Mouse (Mus musculus): ENCODE results near the gene Prex1. TPM values are rescaled to one million over a fixed set of nuclear protein-coding genes. Genes with fewer than 3 reads are reported as not detected.

Gene Prex1
- polyA plus RNA-seq, 1 experiment from 2014 or later: 10.1 TPM

DNA sequence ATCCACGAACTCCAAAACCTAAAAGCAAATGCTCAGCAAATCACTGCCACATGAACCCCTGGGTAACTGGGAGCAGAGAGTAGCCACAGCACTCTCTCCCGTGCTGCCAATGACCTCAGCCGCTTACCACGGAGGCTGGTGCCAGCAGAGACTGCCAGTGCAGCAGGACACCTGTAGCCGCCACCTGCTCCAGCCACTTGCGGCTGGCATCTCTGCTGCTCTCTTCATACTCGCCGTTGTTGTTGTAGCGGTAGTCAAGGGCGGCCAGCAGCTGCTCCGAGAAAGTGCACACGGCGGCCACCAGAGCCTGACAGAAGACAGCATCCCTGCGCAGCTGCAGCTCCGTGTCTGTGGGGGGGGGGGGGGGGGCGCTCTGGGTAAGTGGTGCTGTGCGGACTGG, 138.2 kb downstream of the Prex1 start:
- no peak overlapping the region for H3K4me2 ChIP-seq
- H3K9ac ChIP-seq (ENCODE audit: low read depth, low read length): no peak overlapping the region
- no peak for ATAC-seq (replicated peaks; ENCODE audit: insufficient number of reproducible peaks, low FRiP score, low TSS enrichment)
- WGBS (ENCODE audit: insufficient replicate concordance): 67% methylated on average over 15 of the region's 17 CpGs
- no peak overlapping the region for H3K4me3 ChIP-seq (ENCODE audit: low read depth, low read length)
- no peak overlapping the region for H3K27ac ChIP-seq (ENCODE audit: low read depth, low read length)
- H3K27me3 ChIP-seq (ENCODE audit: control insufficient read depth, insufficient read depth, low read length): no peaks in the 10 kb centered on the region
- no peaks in the 10 kb centered on the region for H3K9me3 ChIP-seq (replicated peaks; ENCODE audit: control insufficient read depth, low read length)
- H3K36me3 ChIP-seq (ENCODE audit: control insufficient read depth, insufficient read depth, low read length): peaks cover 2% of the 10 kb centered on the region; the same call in 1 of the 2 replicates
- H3K4me1 ChIP-seq (ENCODE audit: control insufficient read depth, insufficient read depth, low read length): peaks cover 4% of the 10 kb centered on the region; the same call in 1 of the 2 replicates

DNA sequence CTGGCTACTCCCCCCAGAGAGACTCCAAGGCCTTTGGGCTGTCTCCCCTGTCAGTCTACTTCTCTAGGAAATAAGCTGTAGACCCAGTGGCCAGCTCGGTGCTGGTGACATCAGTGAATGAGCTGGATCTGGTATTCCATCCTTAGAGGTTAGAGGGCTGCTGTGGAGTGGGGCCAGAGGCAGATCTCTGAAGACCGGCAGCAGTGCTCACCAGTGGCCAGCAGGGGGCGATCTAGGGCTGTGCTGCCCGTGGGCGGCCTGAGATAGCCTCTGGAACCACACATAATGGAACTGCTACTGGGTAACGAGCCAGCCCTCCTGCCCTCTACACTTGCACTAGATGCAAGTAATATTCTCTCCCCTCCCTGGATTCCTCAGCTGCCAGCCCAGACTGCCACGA, 138.7 kb downstream of the Prex1 start:
- Histone ChIP-seq H3K4me1 (ENCODE audit: control insufficient read depth, insufficient read depth, low read length) (peaks cover 4% of the 10 kb centered on the region; the same call in 1 of the 2 replicates), H3K27ac (ENCODE audit: low read depth, low read length) (no peak overlapping the region), H3K4me3 (ENCODE audit: low read depth, low read length) (no peak overlapping the region), H3K4me2 (no peak overlapping the region), H3K9me3 (replicated peaks; ENCODE audit: control insufficient read depth, low read length) (no peaks in the 10 kb centered on the region), H3K36me3 (ENCODE audit: control insufficient read depth, insufficient read depth, low read length) (peaks cover 2% of the 10 kb centered on the region; the same call in 1 of the 2 replicates), H3K9ac (ENCODE audit: low read depth, low read length) (no peak overlapping the region), H3K27me3 (ENCODE audit: control insufficient read depth, insufficient read depth, low read length) (no peaks in the 10 kb centered on the region)
- WGBS (ENCODE audit: insufficient replicate concordance): 25% methylated on average over 7 of the region's 7 CpGs
- no peak for ATAC-seq (replicated peaks; ENCODE audit: insufficient number of reproducible peaks, low FRiP score, low TSS enrichment)

DNA sequence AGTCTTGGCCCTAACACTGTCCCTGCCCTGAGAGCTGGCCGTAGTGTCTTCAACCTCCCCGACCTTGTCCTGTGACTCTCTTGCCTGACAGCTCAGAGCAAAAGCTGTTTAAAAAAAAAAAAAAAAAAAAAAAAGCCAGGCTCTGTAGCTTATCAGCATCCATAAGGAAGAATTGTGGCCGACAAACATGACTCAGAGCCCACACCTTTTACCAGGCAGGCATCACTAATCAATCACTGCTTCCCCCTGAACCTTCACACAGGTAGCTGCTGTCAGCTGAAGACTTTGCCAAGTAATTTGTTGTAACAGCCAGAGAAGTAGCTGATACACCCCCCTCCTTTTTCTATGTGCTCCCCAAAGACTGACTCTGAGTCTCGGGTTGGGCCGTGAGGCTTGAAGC, 140.0 kb downstream of the Prex1 start:
- H3K27ac ChIP-seq (ENCODE audit: low read depth, low read length): no peak overlapping the region
- no peak overlapping the region for H3K4me2 ChIP-seq
- H3K36me3 ChIP-seq (ENCODE audit: control insufficient read depth, insufficient read depth, low read length): peaks cover 2% of the 10 kb centered on the region; the same call in 1 of the 2 replicates
- H3K9ac ChIP-seq (ENCODE audit: low read depth, low read length): no peak overlapping the region
- no peaks in the 10 kb centered on the region for H3K9me3 ChIP-seq (replicated peaks; ENCODE audit: control insufficient read depth, low read length)
- no peak overlapping the region for H3K4me3 ChIP-seq (ENCODE audit: low read depth, low read length)
- peaks cover 4% of the 10 kb centered on the region; the same call in 1 of the 2 replicates for H3K4me1 ChIP-seq (ENCODE audit: control insufficient read depth, insufficient read depth, low read length)
- WGBS (ENCODE audit: insufficient replicate concordance): 60% methylated on average over 5 of the region's 5 CpGs
- H3K27me3 ChIP-seq (ENCODE audit: control insufficient read depth, insufficient read depth, low read length): no peaks in the 10 kb centered on the region
- ATAC-seq (replicated peaks; ENCODE audit: insufficient number of reproducible peaks, low FRiP score, low TSS enrichment): no peak

DNA sequence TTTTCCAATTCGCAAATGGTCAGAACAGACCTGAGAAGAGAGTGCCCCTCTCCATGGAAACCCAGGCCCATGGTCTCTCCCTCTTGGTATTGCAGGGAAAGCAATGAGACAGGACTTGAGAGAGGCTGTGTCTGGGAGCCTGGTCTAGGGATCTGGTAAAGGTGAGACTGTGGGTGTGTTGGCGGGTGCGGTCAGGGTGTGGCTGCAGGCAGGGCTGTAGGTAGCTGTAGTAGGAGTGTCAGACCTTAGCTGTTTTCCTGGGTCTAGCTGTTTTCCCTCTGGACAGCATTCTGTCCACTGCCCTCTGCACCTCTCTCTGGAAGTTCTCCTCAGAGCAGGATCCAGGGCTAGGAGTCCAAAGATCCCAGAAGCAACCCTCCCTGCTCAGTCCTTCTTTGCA, 141.3 kb downstream of the Prex1 start:
- Histone ChIP-seq H3K4me3 (ENCODE audit: low read depth, low read length) (no peak overlapping the region), H3K36me3 (ENCODE audit: control insufficient read depth, insufficient read depth, low read length) (peaks cover 1% of the 10 kb centered on the region; the same call in 1 of the 2 replicates), H3K4me2 (no peak overlapping the region), H3K9me3 (replicated peaks; ENCODE audit: control insufficient read depth, low read length) (no peaks in the 10 kb centered on the region), H3K9ac (ENCODE audit: low read depth, low read length) (no peak overlapping the region), H3K4me1 (ENCODE audit: control insufficient read depth, insufficient read depth, low read length) (peaks cover under 1% of the 10 kb centered on the region; the same call in 1 of the 2 replicates), H3K27ac (ENCODE audit: low read depth, low read length) (no peak overlapping the region), H3K27me3 (ENCODE audit: control insufficient read depth, insufficient read depth, low read length) (no peaks in the 10 kb centered on the region)
- WGBS (ENCODE audit: insufficient replicate concordance): 89% methylated on average over 3 of the region's 3 CpGs
- ATAC-seq (replicated peaks; ENCODE audit: insufficient number of reproducible peaks, low FRiP score, low TSS enrichment): no peak

DNA sequence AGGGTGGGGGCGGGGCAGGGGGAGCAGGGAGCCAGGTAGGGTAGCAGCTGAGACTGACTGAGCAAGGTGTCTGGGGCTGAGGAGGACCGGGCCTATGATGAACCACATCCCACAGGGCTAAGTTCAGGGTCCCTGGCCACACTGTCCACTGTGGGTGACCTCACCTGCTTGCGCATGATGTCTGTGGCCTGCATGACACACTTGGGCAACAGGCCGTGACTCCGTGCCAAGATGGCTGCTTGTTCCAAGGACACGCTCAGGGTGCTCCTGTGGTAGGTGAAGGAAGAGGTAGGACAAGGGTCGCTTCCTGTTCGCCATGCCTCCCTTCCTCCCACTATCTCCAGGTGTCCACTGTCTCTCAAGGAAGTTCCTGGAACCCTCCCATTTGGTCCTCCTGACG, 144.4 kb downstream of the Prex1 start:
- no peak for ATAC-seq (replicated peaks; ENCODE audit: insufficient number of reproducible peaks, low FRiP score, low TSS enrichment)
- H3K9ac ChIP-seq (ENCODE audit: low read depth, low read length): no peak overlapping the region
- no peaks in the 10 kb centered on the region for H3K4me1 ChIP-seq (ENCODE audit: control insufficient read depth, insufficient read depth, low read length)
- H3K9me3 ChIP-seq (replicated peaks; ENCODE audit: control insufficient read depth, low read length): no peaks in the 10 kb centered on the region
- H3K36me3 ChIP-seq (ENCODE audit: control insufficient read depth, insufficient read depth, low read length): peaks cover 3% of the 10 kb centered on the region; the same call in 1 of the 2 replicates
- H3K27me3 ChIP-seq (ENCODE audit: control insufficient read depth, insufficient read depth, low read length): no peaks in the 10 kb centered on the region
- H3K4me3 ChIP-seq (ENCODE audit: low read depth, low read length): no peak overlapping the region
- 87% methylated on average over 9 of the region's 9 CpGs for WGBS (ENCODE audit: insufficient replicate concordance)
- no peak overlapping the region for H3K27ac ChIP-seq (ENCODE audit: low read depth, low read length)
- no peak overlapping the region for H3K4me2 ChIP-seq

DNA sequence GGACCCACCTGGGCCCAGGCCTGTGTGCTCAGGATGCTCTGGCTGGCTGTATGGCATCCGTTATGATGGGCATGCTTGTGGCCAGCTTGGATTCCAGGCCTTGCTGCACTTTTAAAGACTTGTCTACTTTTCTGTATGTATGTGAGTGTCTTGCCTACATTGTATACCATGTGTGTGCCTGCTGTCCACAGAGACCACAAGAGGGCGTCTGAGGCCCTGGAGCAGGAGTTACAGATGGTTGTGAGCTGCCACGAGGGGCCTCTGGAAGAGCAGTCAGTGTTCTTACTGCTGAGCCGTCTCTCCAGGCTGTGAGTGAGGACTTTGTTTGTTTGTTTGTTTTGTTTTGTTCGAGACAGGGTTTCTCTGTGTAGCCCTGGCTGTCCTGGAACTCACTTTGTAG, 148.1 kb downstream of the Prex1 start:
- WGBS (ENCODE audit: insufficient replicate concordance): 69% methylated on average over 5 of the region's 5 CpGs
- Histone ChIP-seq H3K27ac (ENCODE audit: low read depth, low read length) (no peak overlapping the region), H3K4me1 (ENCODE audit: control insufficient read depth, insufficient read depth, low read length) (peaks cover 4% of the 10 kb centered on the region; the same call in 1 of the 2 replicates), H3K4me2 (no peak overlapping the region), H3K27me3 (ENCODE audit: control insufficient read depth, insufficient read depth, low read length) (no peaks in the 10 kb centered on the region), H3K36me3 (ENCODE audit: control insufficient read depth, insufficient read depth, low read length) (peaks cover 3% of the 10 kb centered on the region; the same call in 1 of the 2 replicates), H3K4me3 (ENCODE audit: low read depth, low read length) (no peak overlapping the region), H3K9me3 (replicated peaks; ENCODE audit: control insufficient read depth, low read length) (no peaks in the 10 kb centered on the region), H3K9ac (ENCODE audit: low read depth, low read length) (no peak overlapping the region)
- no peak for ATAC-seq (replicated peaks; ENCODE audit: insufficient number of reproducible peaks, low FRiP score, low TSS enrichment)

DNA sequence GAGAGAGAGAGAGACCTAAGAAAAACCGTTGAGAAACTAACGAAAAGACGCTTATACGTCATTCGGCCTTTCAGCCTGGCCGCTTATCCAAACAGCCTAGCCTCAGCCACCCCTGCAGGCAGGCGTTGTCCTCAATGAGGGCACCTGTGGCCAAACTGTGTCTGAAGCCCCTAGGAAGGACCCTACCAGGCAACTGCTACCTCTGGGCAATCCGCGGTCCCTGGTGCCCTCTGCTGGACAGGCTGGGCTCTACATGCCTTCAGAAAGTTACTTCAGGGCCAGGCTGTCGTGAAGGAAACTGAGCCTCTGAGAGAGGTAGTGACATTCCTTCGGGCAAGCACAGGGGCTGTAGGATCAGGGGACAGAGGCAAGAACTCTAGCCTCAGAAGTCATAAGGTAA, 149.2 kb downstream of the Prex1 start:
- Histone ChIP-seq H3K27ac (ENCODE audit: low read depth, low read length) (no peak overlapping the region), H3K9ac (ENCODE audit: low read depth, low read length) (no peak overlapping the region), H3K4me2 (peak overlapping the region; percentile 31), H3K4me3 (ENCODE audit: low read depth, low read length) (no peak overlapping the region), H3K27me3 (ENCODE audit: control insufficient read depth, insufficient read depth, low read length) (0 out of 2 replicates have a peak, but pooled peaks cover 2% of the 10 kb centered on the region), H3K36me3 (ENCODE audit: control insufficient read depth, insufficient read depth, low read length) (peaks cover 3% of the 10 kb centered on the region; the same call in 1 of the 2 replicates), H3K4me1 (ENCODE audit: control insufficient read depth, insufficient read depth, low read length) (peaks cover 4% of the 10 kb centered on the region; the same call in 1 of the 2 replicates), H3K9me3 (replicated peaks; ENCODE audit: control insufficient read depth, low read length) (no peaks in the 10 kb centered on the region)
- WGBS (ENCODE audit: insufficient replicate concordance): 7% methylated on average over 11 of the region's 11 CpGs
- no peak for ATAC-seq (replicated peaks; ENCODE audit: insufficient number of reproducible peaks, low FRiP score, low TSS enrichment)

DNA sequence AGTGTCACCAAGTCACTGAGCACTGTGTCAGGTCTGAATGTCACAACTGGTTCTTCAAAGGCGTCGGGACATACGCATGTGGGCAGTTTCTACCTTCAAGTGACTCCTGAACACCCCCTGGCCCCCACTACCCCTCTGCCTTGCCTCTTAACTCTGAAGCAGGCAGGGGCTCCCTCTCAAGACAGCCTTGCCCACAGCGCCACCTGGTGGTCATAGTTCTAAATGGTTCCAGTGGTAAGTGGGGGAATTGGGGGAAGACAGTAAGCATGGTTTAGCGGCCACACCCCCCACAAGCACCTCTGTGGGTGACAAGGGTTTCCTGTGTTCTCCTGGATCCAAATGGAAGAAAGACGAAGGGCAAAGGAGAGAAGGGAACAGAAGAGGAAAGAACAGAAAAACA, 149.7 kb downstream of the Prex1 start:
- no peak for ATAC-seq (replicated peaks; ENCODE audit: insufficient number of reproducible peaks, low FRiP score, low TSS enrichment)
- Histone ChIP-seq H3K4me1 (ENCODE audit: control insufficient read depth, insufficient read depth, low read length) (peaks cover 4% of the 10 kb centered on the region; the same call in 1 of the 2 replicates), H3K36me3 (ENCODE audit: control insufficient read depth, insufficient read depth, low read length) (peaks cover 3% of the 10 kb centered on the region; the same call in 1 of the 2 replicates), H3K4me2 (peak overlapping the region; percentile 31), H3K4me3 (ENCODE audit: low read depth, low read length) (no peak overlapping the region), H3K9ac (ENCODE audit: low read depth, low read length) (no peak overlapping the region), H3K27ac (ENCODE audit: low read depth, low read length) (no peak overlapping the region), H3K27me3 (ENCODE audit: control insufficient read depth, insufficient read depth, low read length) (0 out of 2 replicates have a peak, but pooled peaks cover 2% of the 10 kb centered on the region), H3K9me3 (replicated peaks; ENCODE audit: control insufficient read depth, low read length) (no peaks in the 10 kb centered on the region)
- 10% methylated on average over 6 of the region's 6 CpGs for WGBS (ENCODE audit: insufficient replicate concordance)

DNA sequence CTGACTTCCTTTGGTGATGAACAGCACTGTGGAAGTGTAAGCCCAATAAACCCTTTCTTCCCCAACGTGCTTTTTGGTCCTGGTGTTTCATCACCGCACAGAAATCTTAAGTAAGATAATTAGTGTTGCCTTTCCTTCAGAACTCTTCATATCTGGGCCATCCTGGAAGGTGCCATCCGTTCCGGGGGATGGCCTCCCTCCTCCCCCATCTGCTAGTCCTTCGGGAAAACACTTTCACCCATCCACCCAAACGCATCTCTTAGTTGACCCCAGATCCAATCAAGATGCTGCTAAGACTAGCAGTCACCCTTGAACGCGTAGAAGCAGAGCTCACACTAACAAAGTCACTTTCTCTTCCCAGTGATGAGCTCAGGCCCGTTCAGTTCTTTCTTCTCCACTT, 150.6 kb downstream of the Prex1 start:
- no peak overlapping the region for H3K9ac ChIP-seq (ENCODE audit: low read depth, low read length)
- 77% methylated on average over 9 of the region's 9 CpGs for WGBS (ENCODE audit: insufficient replicate concordance)
- no peak overlapping the region for H3K27ac ChIP-seq (ENCODE audit: low read depth, low read length)
- H3K4me2 ChIP-seq: no peak overlapping the region
- no peaks in the 10 kb centered on the region for H3K9me3 ChIP-seq (replicated peaks; ENCODE audit: control insufficient read depth, low read length)
- no peak for ATAC-seq (replicated peaks; ENCODE audit: insufficient number of reproducible peaks, low FRiP score, low TSS enrichment)
- 0 out of 2 replicates have a peak, but pooled peaks cover 2% of the 10 kb centered on the region for H3K27me3 ChIP-seq (ENCODE audit: control insufficient read depth, insufficient read depth, low read length)
- no peak overlapping the region for H3K4me3 ChIP-seq (ENCODE audit: low read depth, low read length)
- peaks cover 3% of the 10 kb centered on the region; the same call in 1 of the 2 replicates for H3K36me3 ChIP-seq (ENCODE audit: control insufficient read depth, insufficient read depth, low read length)
- peaks cover 4% of the 10 kb centered on the region; the same call in 1 of the 2 replicates for H3K4me1 ChIP-seq (ENCODE audit: control insufficient read depth, insufficient read depth, low read length)

Data from heart, embryonic 11.5 days (tissue).